Mouse (Mus musculus): ENCODE measurements around the gene Pycr2.

DNA sequence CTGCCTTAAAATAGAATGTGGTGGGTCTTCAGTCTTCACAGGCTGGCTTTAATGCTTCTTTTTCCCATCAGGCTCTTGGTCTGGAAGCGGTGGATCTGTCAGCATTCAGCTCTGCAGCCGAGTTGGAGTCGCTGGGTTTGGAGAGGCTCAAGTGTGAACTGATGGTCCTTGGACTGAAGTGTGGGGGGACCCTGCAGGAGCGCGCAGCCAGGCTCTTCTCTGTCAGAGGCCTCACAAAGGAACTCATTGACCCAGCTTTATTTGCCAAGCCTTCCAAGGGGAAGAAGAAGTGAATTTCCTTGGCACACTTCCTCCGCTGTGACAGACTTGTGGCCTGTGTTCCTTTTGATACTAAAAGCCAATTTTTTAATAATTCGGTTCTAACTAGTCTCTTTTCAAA, 38.1 kb upstream of the Pycr2 start:
- TF ChIP-seq CTCF (IDR thresholded peaks at IDR 0.05) (no peak), EP300 (IDR thresholded peaks at IDR 0.05) (no peak)
